Mouse (Mus musculus) kidney, adult 2 months (tissue): ENCODE data around the gene Sf3a1. TPM values are rescaled to one million over a fixed set of nuclear protein-coding genes. Genes with fewer than 3 reads are reported as not detected.

ENCODE experiments used
- DNase-seq: peaks from one replicate; pipeline ENCODE4 v3.0.0; 2021
- H3K27ac ChIP-seq: fragments of 200-500 bp; 2 replicates; pipeline ENCODE4 v1.5.1; 2012; ENCODE audit warnings: low read depth, low read length, control low read depth, inconsistent platforms; ENCODE audit not compliant: insufficient read depth
- H3K27me3 ChIP-seq: fragments of 200-500 bp; replicated peaks from 2 replicates; pipeline ENCODE4 v1.6.1; 2012; ENCODE audit warnings: mild to moderate bottlenecking, moderate library complexity, low read length, inconsistent platforms; ENCODE audit not compliant: control insufficient read depth, insufficient read depth
- H3K36me3 ChIP-seq: fragments of 200-500 bp; 2 replicates; pipeline ENCODE4 v1.6.1; 2012; ENCODE audit warnings: mild to moderate bottlenecking, moderate library complexity, low read length, inconsistent platforms; ENCODE audit not compliant: control insufficient read depth, insufficient read depth
- H3K4me1 ChIP-seq: fragments of 200-500 bp; 2 replicates; pipeline ENCODE4 v1.6.1; 2011; ENCODE audit warnings: low read length; ENCODE audit not compliant: control insufficient read depth, insufficient read depth
- H3K4me3 ChIP-seq: fragments of 200-500 bp; 2 replicates; pipeline ENCODE4 v1.5.1; 2011; ENCODE audit warnings: mild to moderate bottlenecking, low read depth, low read length, control low read depth; ENCODE audit not compliant: insufficient read depth
- CTCF ChIP-seq: fragments of 200-500 bp; conservative IDR thresholded peaks from 2 replicates; pipeline ENCODE4 v1.5.1; 2011; ENCODE audit warnings: low read depth, mild to moderate bottlenecking, control low read depth, low read length, moderate library complexity, mixed read lengths; ENCODE audit not compliant: insufficient read depth, insufficient read length
- POLR2A ChIP-seq: fragments of 200-500 bp; IDR thresholded peaks from one replicate; pipeline ENCODE4 v1.6.1; 2011; ENCODE audit warnings: low read depth, low read length, control low read depth
- WGBS: fragments of 180-500 bp; shearing (Covaris S2); methylation state at CpG from one replicate; pipeline ENCODE4 v1.1.7; 2018; 5-methylcytosine and 5-hydroxymethylcytosine counted together
- polyA plus RNA-seq: library from polyadenylated mRNA; depleted of rRNA; stranded (reverse); fragments of >200 nt; gene quantifications from 2 replicates; pipeline ENCODE4 v1.2.3, GENCODE M21; 2012

Gene Sf3a1
- polyA plus RNA-seq, 1 experiment, result 21.0 TPM

DNA sequence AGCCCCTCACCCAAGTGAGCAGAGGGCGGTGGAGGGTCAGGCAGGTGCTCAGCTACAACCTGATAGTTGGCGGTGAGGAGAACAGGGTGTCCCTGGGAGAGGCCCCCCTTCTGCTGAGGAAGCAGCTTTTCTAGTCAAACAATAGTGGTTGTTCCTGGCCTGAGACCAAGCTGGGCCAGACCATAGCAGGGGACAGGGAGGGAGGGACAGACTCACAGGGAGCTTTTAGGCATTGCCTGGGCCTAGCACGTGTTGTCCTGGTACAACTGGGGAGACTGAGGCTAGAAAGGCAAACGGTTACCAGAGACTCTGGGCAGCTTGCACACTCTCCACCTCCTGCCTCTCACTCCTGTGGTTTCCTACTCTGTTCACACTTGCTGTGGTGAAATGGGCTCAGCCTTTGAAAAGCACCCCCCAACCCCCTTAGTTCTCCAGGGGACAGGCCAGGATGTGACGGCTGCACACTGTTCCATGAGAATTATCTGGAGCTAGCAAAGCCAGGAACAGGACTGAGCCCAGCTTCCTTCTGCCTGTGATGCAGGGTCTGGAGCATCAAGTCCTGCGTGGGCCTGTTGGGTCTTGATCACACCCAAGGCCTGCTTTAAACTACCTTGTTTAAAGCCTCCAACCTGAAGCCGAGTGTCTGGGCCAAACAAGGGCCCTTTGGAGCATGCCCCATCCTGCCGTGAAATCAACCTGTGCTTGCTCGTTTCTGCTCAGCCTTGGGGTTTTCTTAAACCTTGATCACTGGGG is 56.3 kb downstream of the Sf3a1 start:
- Histone ChIP-seq H3K27me3 (no peaks in the 10 kb centered on the region), H3K4me1 (peaks cover 19% of the 10 kb centered on the region), H3K27ac (peak overlapping the region; percentile 70), H3K36me3 (peaks cover 3% of the 10 kb centered on the region; the same call in 1 of the 2 replicates), H3K4me3 (no peak overlapping the region)
- whole genome bisulfite sequencing, result 47% methylated on average over 9 of the region's 9 CpGs
- peak; percentile 90 for DNase-seq
- TF ChIP-seq POLR2A, result no peak
- no peak for TF ChIP-seq CTCF

DNA sequence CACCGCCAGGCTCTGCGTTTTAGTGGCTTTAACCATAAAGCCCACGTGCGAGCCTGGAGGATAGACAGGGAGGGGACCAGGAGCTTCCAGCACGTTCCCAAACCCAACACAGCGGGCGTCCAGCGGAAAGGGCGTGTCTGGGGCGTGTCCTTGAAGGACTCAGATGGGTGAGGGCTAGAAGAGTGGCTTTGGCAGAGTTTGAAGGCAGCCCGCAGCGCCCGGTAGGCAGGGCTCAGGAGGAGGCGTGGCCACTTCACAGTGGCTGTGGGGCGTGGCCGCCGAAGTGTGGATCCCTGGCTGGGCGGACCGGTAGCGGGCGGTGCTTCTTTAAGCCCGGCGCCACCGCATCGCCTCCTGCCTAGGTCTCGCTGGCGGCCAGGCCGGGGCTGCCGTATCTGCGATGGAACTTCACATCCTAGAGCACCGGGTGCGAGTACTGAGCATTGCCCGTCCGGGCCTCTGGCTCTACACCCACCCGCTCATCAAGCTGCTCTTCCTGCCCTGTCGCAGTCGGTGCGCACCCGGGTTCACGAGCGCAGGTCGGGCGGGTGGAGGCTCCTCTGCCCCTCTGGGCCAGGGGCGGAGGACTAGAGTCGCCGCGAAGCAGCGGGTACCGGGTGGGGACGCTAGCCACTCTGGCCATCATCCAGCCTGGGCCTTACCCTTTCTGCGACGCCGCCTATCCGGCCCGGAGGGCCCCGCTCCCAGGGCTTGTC is 57.9 kb downstream of the Sf3a1 start, which contains the start of gene Castor1:
Castor1 (plus strand) TSS at position 312 of the 716 bp plus-strand sequence.
- DNase-seq, result peak; percentile 99
- Histone ChIP-seq H3K4me3 (peak within 1 kb of the TSS; percentile 67), H3K27me3 (no peaks in the 10 kb centered on the region), H3K36me3 (peaks cover 3% of the 10 kb centered on the region; the same call in 1 of the 2 replicates), H3K4me1 (peaks cover 19% of the 10 kb centered on the region), H3K27ac (peak within 1 kb of the TSS; percentile 58)
- 2% methylated on average over 56 of the region's 56 CpGs for WGBS
- TF ChIP-seq POLR2A (peak; percentile 30), CTCF (no peak)

DNA sequence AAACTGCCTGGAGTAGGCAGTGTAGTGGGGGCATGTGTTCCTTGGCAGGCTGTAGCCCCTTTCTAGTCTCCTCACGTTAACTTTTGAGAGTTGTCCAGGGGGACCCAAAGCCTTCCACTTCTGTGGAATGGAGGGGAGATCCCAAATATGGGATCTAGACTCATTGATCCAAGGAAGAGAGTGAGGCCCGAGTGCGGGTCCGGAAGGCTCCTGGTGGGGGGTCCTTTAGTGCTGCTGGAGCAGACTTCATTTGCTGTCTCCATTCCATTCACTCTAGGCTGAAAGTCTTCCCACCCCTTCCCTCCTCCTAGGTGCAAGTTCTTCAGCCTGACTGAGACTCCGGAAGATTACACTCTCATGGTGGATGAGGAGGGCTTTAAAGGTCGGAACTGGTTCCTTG is 58.5 kb downstream of the Sf3a1 start:
- H3K4me3 ChIP-seq, result peak overlapping the region; percentile 67
- no peak for TF ChIP-seq CTCF
- TF ChIP-seq POLR2A, result no peak
- peak overlapping the region; percentile 58; the same call in 1 of the 2 replicates for H3K27ac ChIP-seq
- H3K27me3 ChIP-seq, result no peaks in the 10 kb centered on the region
- WGBS, result 16% methylated on average over 6 of the region's 6 CpGs
- peaks cover 3% of the 10 kb centered on the region; the same call in 1 of the 2 replicates for H3K36me3 ChIP-seq
- peaks cover 19% of the 10 kb centered on the region for H3K4me1 ChIP-seq
- DNase-seq, result no peak

DNA sequence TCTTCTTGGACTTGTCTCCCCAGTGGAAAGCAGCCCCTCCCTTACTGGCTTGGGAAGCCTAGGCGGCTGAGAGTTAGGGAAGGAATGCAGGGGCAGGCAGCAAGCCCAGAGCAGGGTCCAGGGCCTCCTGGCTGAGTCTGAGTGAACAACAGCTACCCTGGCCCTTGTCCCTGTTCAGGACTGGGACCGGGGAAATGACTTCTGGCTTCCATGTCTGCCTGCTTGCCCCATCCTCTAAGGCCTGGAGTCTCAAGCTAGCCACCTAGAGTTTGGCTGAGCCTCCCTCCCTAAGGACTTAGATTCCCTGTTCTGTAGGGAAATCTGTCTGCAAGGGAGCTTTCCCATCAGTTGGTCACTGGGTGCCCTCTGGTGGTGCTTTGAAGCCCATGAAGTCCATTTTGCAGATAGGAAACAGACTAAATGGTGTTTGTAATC is 59.2 kb downstream of the Sf3a1 start:
- Histone ChIP-seq H3K36me3 (peaks cover 3% of the 10 kb centered on the region; the same call in 1 of the 2 replicates), H3K27me3 (no peaks in the 10 kb centered on the region), H3K27ac (no peak overlapping the region), H3K4me3 (no peak overlapping the region), H3K4me1 (peaks cover 19% of the 10 kb centered on the region)
- peak; percentile 97 for TF ChIP-seq CTCF
- no peak for TF ChIP-seq POLR2A
- WGBS, result 0% methylated on average over 2 of the region's 2 CpGs
- DNase-seq, result peak; percentile 93

DNA sequence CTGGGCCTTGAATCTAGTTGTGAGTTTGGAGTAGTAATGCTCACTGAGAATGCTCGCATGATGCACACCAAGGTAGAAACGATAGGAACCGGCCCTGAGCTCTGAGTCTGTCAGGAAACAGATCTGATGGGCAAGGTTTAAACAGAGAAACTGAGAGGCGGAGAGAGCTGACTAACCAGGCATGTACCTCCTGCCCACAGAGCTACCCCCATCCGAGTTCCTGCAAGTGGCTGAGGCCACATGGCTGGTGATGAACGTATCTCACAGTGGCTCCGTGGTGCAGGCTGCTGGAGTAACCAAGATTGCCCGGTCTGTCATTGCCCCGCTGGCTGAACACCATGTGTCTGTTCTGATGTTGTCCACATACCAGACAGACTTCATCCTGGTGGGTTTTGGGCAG is 59.8 kb downstream of the Sf3a1 start:
- no peak overlapping the region for H3K27ac ChIP-seq
- H3K4me1 ChIP-seq, result peaks cover 19% of the 10 kb centered on the region
- no peak overlapping the region for H3K4me3 ChIP-seq
- WGBS, result 56% methylated on average over 9 of the region's 9 CpGs
- H3K36me3 ChIP-seq, result peaks cover 3% of the 10 kb centered on the region; the same call in 1 of the 2 replicates
- no peaks in the 10 kb centered on the region for H3K27me3 ChIP-seq
- DNase-seq, result no peak
- no peak for TF ChIP-seq CTCF
- TF ChIP-seq POLR2A, result no peak

DNA sequence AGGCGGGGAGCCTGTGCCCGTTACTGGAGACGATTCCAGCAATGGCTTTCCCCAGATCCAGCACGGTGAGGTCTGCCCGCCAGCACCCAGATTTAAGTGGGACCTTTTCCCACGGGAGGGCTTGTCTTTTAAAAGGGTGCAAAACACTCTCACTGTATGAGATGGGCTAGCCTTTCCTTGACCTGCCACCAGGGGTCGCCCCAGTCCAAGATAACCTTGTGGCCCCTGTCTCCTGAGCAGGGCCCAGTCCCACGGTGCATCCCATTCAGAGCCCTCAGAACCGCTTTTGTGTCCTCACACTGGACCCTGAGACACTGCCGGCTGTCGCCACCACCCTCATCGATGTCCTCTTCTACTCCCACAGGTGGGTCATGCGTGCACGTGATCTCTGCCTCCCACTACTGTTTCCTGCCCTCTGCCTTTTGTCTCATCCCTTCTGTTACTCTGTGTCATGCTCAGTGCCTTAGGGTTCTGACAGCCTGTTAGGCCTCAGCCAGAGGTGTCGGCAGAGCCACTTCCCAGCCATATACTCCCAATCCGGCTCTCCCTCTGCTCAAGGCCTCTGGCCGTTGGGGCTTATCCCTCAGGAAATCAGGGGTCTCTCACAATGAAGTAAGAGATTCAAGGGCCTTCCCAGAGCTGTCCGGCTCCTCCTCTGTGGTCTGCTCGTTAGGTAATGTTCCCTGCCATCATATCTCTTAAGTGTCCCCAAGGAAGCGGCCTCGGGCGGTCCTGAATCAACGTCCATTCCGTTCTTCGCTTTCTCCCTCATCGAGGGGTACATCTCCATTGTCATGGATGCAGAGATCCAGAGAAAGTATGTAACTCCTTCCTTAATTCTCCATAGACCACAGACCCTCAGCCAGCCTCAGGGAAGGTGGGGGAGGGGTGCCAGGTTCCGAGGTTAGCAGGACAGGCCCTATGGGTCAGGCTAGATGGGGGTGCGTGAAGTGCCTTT is 60.6 kb downstream of the Sf3a1 start:
- Histone ChIP-seq H3K27ac (no peak overlapping the region), H3K36me3 (no peaks in the 10 kb centered on the region), H3K4me1 (peaks cover 15% of the 10 kb centered on the region), H3K27me3 (no peaks in the 10 kb centered on the region), H3K4me3 (no peak overlapping the region)
- peak; percentile 81 for DNase-seq
- peak; percentile 92 for TF ChIP-seq CTCF
- no peak for TF ChIP-seq POLR2A
- 60% methylated on average over 28 of the region's 28 CpGs for WGBS
